Mouse (Mus musculus): ENCODE measurements around the gene Snapin.

DNA sequence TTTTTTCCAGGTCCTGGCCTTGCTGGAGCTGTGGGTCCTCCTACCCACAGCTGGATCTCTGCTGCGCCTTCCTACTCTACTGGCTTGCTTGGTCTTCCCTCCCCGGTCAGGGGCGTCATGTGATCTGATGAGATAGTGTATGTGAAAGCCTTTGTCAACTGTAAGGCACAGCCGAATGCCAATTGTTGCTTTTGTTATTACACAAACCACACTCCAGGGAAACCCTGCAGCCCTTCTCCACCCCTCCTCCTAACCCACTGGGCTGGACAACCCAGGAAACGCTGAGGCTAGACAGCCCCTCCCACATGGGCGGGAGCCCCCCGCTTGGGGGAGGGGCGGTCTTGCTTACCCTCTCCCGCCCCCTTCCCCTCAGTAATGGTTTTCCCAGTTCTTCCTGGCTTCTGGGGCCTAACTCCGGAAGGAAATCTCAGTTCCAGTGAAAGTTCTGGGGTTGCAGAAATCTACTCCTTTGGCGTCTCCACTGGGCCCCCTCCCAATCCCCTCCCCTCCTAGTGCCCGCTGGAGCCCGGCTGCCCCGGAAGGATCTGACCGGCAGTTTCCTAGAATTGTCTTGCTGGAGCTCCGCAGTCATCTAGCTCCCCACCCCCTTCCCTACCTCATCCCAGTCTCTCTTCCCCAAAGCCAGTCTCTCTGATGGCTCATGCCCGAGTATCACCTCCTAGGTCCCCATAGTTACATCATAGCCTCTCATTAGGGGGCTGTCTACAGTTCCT lies 44.3 kb downstream of the Snapin start:
- no peak for TF ChIP-seq POLR2A (IDR thresholded peaks at IDR 0.05; ENCODE audit: low read depth, low read length)
- TF ChIP-seq UBTF (IDR thresholded peaks at IDR 0.05; ENCODE audit: low read depth, low read length), result no peak
- no peak for TF ChIP-seq CTCF (conservative IDR thresholded peaks at IDR 0.05 in 1 of 2, IDR thresholded peaks at IDR 0.05 in 1 of 2; ENCODE audit: low read depth in 2 of 2, low read length in 2 of 2)
- TF ChIP-seq PAX5 (IDR thresholded peaks at IDR 0.05; ENCODE audit: low read length), result no peak
- TF ChIP-seq ZNF384 (IDR thresholded peaks at IDR 0.05; ENCODE audit: low read depth, low read length), result no peak
- no peak for TF ChIP-seq ETS1 (conservative IDR thresholded peaks at IDR 0.05; ENCODE audit: low read depth, low read length)
- no peak for TF ChIP-seq ZKSCAN1 (IDR thresholded peaks at IDR 0.05; ENCODE audit: borderline replicate concordance, low read depth, low read length)
- TF ChIP-seq IRF4 (IDR thresholded peaks at IDR 0.05; ENCODE audit: low read depth, low read length), result no peak
- no peak for TF ChIP-seq E2F4 (IDR thresholded peaks at IDR 0.05; ENCODE audit: insufficient replicate concordance, low read depth, low read length)
- TF ChIP-seq NRF1 (IDR thresholded peaks at IDR 0.05; ENCODE audit: low read depth, low read length), result no peak
- no peak for TF ChIP-seq GABPA (IDR thresholded peaks at IDR 0.05; ENCODE audit: insufficient replicate concordance, low read depth, low read length)
- TF ChIP-seq EP300 (IDR thresholded peaks at IDR 0.05; ENCODE audit: low read length), result no peak
